Mouse (Mus musculus) gastrocnemius, adult 2 months (tissue): ENCODE results near the gene Tmem88. TPM values are rescaled to one million over a fixed set of nuclear protein-coding genes. Genes with fewer than 3 reads are reported as not detected.

Source experiments
- DNase-seq: peaks from one replicate; pipeline ENCODE4 v3.0.0; 2022
- H3K27ac ChIP-seq: fragments of 200-600 bp; 2 replicates; pipeline ENCODE4 v1.8.1; 2022; ENCODE audit warnings: mild to moderate bottlenecking
- H3K4me3 ChIP-seq: fragments of 200-600 bp; 2 replicates; pipeline ENCODE4 v1.8.1; 2022; ENCODE audit warnings: mild to moderate bottlenecking, moderate library complexity
- CTCF ChIP-seq: fragments of 200-600 bp; IDR thresholded peaks from 2 replicates; pipeline ENCODE4 v1.8.1; 2022; ENCODE audit warnings: antibody characterized with exemption, mild to moderate bottlenecking, moderate library complexity
- intact Hi-C: fragments of 180-260 bp; cut with DNase I; formaldehyde crosslinking; loops from one replicate; pipeline ENCODE4 v1.15.1; 2025
- total RNA-seq, 2 experiments: library from RNA; stranded (reverse); gene quantifications; 2 replicates each; pipeline ENCODE4 v1.2.3; 2021

The Tmem88 gene
- total RNA-seq, 2 experiments from 2014 or later = 6.5 to 7.4 TPM

DNA sequence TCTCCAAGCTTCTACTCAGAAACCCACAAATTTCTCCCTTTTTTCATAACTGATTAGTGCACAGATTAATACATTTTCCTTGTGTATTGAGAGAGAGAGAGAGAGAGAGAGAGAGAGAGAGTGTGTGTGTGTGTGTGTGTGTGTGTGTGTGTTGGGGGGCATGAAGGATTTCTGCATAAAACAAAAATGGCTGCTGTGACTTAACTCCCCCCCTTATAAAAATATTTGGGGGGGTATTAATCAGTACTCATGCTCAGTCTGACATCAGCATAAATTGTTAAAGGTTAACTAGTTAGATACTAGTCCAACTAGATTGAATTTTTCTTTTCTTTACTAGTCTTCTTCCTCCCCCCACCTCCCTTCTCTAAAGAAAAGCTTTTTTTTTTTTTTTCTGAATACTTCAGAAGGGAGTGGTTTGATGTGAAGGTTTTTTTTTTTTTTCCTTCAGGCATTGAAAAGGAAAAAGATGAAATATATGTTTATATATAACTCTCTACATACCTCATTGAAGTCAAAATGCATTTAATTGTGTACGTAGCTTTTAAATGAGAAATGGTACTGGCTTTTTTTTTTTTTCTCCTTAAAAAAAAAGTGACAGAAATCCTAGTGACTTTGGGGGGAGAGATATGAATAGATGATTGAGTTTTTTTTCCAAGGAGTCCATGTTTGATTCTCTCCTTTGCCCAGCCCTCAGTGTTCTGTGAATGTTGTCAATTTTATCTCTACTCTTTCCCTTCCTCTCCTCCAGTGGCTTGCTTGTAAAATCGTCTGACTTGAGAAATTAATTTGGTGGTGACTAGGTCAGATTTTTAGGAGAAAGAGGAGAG lies 27.8 kb downstream of the Tmem88 start:
- intact Hi-C loops = no loop called here
- no peak for TF ChIP-seq CTCF
- Histone ChIP-seq H3K4me3 (peak overlapping the region; percentile 89; the same call in 1 of the 2 replicates), H3K27ac (peak overlapping the region; percentile 35; the same call in 1 of the 2 replicates)
- DNase-seq = no peak

DNA sequence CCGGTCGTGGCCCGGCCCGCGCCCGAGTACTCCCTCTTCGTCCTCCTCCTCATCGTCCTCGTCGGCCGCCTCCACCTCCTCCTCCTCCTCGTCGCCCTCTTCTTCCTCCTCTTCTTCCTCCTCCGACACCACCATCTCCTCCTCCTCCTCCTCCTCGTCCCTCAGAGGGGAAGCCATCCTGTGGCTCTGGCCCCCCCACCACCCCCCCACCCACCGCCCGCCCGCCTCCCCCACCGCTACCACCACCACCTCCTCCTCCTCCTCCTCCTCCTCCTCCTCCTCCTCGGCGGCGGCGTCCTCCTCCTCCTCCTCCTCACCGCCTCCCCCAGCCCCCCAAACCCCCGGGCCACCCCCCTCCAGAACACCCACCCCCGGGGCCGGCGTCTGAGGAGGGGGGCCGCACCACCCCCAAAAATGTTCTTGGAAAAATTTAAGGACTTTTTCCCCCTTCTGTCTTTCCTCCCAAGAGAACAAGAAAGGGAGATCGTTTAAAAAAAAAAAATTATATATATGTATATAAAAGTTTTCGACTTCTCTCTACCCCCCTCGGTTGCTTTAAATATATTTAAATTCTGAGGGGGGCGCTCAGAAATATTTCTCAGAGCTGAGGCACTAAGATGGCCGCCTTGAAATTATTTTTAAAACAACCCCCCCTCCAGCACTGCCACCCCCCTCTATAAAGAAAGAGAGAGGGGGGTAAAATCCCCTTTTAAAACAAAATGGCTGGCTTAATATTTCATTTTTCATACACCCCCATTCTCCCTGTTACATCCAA lies 28.6 kb downstream of the Tmem88 start, which contains the start of gene Chd3:
Gene Chd3, minus strand, starts transcription at position 192 of the 775 bp plus-strand sequence.
- peak; percentile 36 for DNase-seq
- no peak for TF ChIP-seq CTCF
- peak within 1 kb of the TSS; percentile 94 for H3K27ac ChIP-seq
- intact Hi-C loops = no loop called here
- peak within 1 kb of the TSS; percentile 89 for H3K4me3 ChIP-seq

- DNase-seq = peak; percentile 67
- no peak for TF ChIP-seq CTCF
- H3K27ac ChIP-seq = peak overlapping the region; percentile 94
- peak overlapping the region; percentile 89 for H3K4me3 ChIP-seq
- intact Hi-C loops = no loop called here
Measured at GRCm38 (mm10) chr11:69368356-69369214, 29.4 kb downstream of the Tmem88 start.

DNA sequence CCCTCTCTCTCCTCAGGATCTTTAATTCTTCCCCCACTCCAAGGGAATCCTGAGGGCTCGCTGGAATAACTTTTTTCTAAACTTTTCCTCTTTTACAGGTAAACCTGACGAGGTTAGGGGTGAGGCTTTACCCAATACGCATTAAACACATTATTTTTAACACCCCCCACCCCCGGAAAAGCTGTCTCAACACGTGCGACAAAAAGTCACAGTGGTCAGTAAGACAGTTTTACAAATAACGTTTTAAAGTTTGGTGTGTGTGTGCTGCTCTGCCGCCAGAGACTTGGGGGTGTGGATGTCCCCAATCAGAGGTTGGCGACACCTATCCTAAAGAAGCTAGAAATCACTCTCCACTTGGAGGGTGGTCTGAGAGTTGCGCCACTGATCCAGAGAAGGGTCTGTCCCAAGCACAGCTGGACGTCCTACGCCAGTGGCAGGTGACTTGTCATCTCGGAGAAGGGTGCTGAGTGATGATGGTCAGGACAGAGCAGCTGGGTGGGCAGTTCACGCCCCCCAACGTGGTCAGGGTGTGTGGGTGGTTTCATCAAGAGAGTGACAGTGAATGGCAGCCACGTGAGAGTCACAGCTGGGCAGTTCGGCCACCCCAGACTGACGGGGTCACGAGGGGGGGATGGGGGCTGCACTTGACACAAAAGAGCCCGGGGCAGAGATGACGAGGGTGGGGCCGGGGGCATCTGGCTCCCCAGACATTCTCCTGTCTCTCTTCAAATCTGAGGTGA lies 30.2 kb downstream of the Tmem88 start:
- Histone ChIP-seq H3K4me3 (peak overlapping the region; percentile 89), H3K27ac (peak overlapping the region; percentile 94)
- no peak for TF ChIP-seq CTCF
- intact Hi-C loops = no loop called here
- DNase-seq = no peak

DNA sequence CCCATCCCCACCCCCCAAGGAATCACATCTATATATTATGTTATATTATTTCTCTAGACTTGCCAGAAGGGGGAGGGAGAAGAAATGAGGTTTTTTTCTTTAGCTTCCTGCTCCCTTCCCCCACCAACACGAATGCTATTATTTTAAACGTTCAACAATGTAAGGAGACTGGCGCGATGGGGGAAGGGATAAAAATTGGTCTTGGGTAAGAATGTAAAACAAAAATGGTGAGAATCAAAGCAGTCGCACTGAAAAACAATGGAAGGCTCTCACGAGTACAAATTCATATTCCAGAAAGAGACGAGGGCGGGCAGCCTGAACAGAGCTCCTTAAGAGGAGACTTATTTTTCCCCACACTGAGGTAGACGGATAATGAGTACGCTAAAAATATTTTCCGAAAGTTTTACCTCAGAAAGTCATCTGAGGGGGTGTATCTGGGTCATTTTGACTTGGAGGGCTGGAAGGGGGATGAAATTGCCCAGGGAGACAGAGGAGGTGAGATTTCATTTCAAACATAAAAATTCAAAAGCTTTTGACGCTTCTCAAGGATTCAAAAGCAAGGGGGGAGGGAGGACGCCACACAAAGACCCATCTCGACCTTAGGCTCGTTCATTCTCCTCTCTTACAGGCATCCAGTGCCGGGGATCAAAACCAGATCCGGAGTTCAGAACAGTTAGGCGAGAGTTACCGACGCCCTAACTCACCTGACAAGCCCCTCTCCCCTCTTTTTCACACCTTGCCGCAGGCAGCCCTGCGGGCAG lies 31.0 kb downstream of the Tmem88 start:
- no peak for DNase-seq
- intact Hi-C loops = no loop called here
- no peak for TF ChIP-seq CTCF
- H3K4me3 ChIP-seq = peak overlapping the region; percentile 89
- peak overlapping the region; percentile 94 for H3K27ac ChIP-seq

GRCm38 (mm10) chr11:69366157-69366854 lies 31.7 kb downstream of the Tmem88 start:
- peak; percentile 18; the same call in 1 of the 2 replicates for TF ChIP-seq CTCF
- peak; percentile 95 for DNase-seq
- H3K4me3 ChIP-seq = peak overlapping the region; percentile 89
- intact Hi-C loops = no loop called here
- peak overlapping the region; percentile 94 for H3K27ac ChIP-seq

DNA sequence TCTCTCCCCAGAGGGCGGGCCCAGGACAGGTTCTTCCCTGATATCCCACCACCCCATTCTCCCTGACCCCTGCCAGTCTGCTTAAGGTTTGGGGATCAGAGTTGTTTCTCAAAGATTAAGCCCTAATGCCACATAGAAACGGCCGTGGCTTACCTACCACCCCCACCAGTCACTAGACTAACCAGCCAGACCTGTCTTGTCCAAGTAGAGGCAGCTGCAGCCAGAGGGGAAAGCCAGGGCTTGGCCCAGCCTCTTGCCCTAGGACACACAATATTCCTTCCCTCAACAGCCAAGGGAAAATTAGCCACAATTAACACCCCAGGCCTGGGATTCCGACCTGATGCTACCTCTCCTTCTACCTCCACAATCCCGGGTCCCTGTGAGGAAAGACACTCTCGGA lies 32.3 kb downstream of the Tmem88 start:
- Histone ChIP-seq H3K4me3 (peak overlapping the region; percentile 89), H3K27ac (peak overlapping the region; percentile 94)
- no peak for DNase-seq
- intact Hi-C loops = loop anchor here (2.0 kb wide), 1 partner anchor 39 kb away; the partner anchor contains the start of gene Kcnab3
- no peak for TF ChIP-seq CTCF

GRCm38 (mm10) chr11:69364910-69365309 lies 33.1 kb downstream of the Tmem88 start:
- peak; percentile 98 for DNase-seq
- intact Hi-C loops = loop anchor here (2.0 kb wide), 1 partner anchor 38 kb away; the partner anchor contains the start of gene Kcnab3
- Histone ChIP-seq H3K27ac (peak overlapping the region; percentile 94), H3K4me3 (peak overlapping the region; percentile 34)
- no peak for TF ChIP-seq CTCF

- no peak for DNase-seq
- no peak for TF ChIP-seq CTCF
- intact Hi-C loops = loop anchor here (2.0 kb wide), 1 partner anchor 38 kb away; the partner anchor contains the start of gene Kcnab3
Measured at GRCm38 (mm10) chr11:69364376-69364775, 33.7 kb downstream of the Tmem88 start.

GRCm38 (mm10) chr11:69362479-69362878 lies 35.6 kb downstream of the Tmem88 start:
- TF ChIP-seq CTCF = no peak
- intact Hi-C loops = no loop called here
- DNase-seq = no peak
- H3K4me3 ChIP-seq = no peak overlapping the region
- H3K27ac ChIP-seq = no peak overlapping the region

More at GRCm38 (mm10) chr11:69364376-69364775, 33.7 kb downstream of the Tmem88 start:
- Histone ChIP-seq H3K27ac (peak overlapping the region; percentile 94), H3K4me3 (peak overlapping the region; percentile 34)
